Mouse (Mus musculus) midbrain, embryonic 16.5 days (tissue): ENCODE results near the gene Methig1. TPM values are rescaled to one million over a fixed set of nuclear protein-coding genes. Genes with fewer than 3 reads are reported as not detected.
"Not testable (repeated sequence)": the region's sequence is repeated elsewhere in the genome, so short reads cannot be mapped to it uniquely, and the experiment has no call there.

Experiments used
- ATAC-seq: fragments of 200-750 bp; cut with Nextera tagmentation; 2 replicates; pipeline ENCODE4 v1.8.0; 2017; ENCODE audit warnings: moderate TSS enrichment
- H3K27ac ChIP-seq: fragments of 300-500 bp; sonication (generic); 2 replicates; pipeline ENCODE4 v1.5.1; 2014; ENCODE audit warnings: mild to moderate bottlenecking, low read length, mixed read lengths
- H3K27me3 ChIP-seq: fragments of 300-500 bp; sonication (generic); 2 replicates; pipeline ENCODE4 v1.6.1; 2014; ENCODE audit warnings: low read depth, low read length, mixed read lengths; ENCODE audit not compliant: control insufficient read depth, insufficient read depth
- H3K36me3 ChIP-seq: fragments of 300-500 bp; sonication (generic); 2 replicates; pipeline ENCODE4 v1.6.1; 2014; ENCODE audit warnings: mild to moderate bottlenecking, low read length, moderate library complexity, mixed read lengths; ENCODE audit not compliant: control insufficient read depth, insufficient read depth
- H3K4me1 ChIP-seq: fragments of 300-500 bp; sonication (generic); 2 replicates; pipeline ENCODE4 v1.6.1; 2014; ENCODE audit warnings: mild to moderate bottlenecking, low read length, mixed read lengths; ENCODE audit not compliant: control insufficient read depth, insufficient read depth
- H3K4me2 ChIP-seq: fragments of 300-500 bp; sonication (generic); 2 replicates; pipeline ENCODE4 v1.6.1; 2014; ENCODE audit warnings: mild to moderate bottlenecking, low read length, mixed read lengths
- H3K4me3 ChIP-seq: fragments of 300-500 bp; sonication (generic); 2 replicates; pipeline ENCODE4 v1.5.1; 2014; ENCODE audit warnings: low read depth, mild to moderate bottlenecking, low read length, moderate library complexity, mixed read lengths
- H3K9ac ChIP-seq: fragments of 300-500 bp; sonication (generic); 2 replicates; pipeline ENCODE4 v1.6.1; 2014; ENCODE audit warnings: low read depth, low read length, mixed read lengths
- H3K9me3 ChIP-seq: fragments of 300-500 bp; sonication (generic); replicated peaks from 2 replicates; pipeline ENCODE4 v1.6.1; 2014; ENCODE audit warnings: mild to moderate bottlenecking, low read length, mixed read lengths; ENCODE audit not compliant: control insufficient read depth, poor library complexity, severe bottlenecking
- WGBS: fragments of 180-500 bp; shearing (Covaris S2); extraction: QIAGEN DNeasy Blood & Tissue Kit; methylation state at CpG from one replicate; pipeline ENCODE4 v1.1.7; 2014; 5-methylcytosine and 5-hydroxymethylcytosine counted together
- polyA plus RNA-seq: library from polyadenylated mRNA; unstranded; fragments of >200 nt; fragmentation: Nextera tagmentation; extraction: Ambion mirVana; gene quantifications from 2 replicates; pipeline ENCODE4 v1.2.1, GENCODE M21; 2015

Methig1 gene
- not detected in 2 replicates for polyA plus RNA-seq

DNA sequence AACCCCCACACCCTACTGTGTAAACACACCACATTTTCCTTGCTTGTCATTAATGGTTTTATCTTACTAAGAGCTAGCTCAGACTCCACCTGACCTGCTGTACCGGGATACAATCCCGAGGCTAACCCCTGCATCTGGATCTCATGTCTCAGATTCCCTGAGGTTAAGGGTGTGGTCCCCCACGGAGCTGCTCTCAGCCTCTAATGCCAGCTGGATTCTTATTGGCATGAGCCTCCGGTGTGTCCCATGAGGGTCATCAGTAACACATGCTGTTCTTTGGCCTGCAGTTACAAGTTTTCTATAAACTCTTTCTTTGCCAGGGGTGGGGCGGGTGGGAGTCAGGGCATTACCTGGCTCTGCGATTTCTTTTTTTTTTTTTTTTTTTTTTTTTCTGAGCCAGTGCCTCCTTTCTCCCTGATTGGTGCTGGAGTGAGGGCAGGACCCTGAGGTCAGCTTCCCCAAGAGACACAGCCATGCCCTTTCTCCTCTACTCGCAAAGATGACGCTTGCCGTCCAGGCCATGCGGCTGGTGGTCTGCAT, at the start of gene Methig1, which contains the start of gene Mettl7a2:
Methig1 (plus strand) TSS at position 439 of the 540 bp plus-strand sequence.
Mettl7a2 (plus strand) TSS at position 490 of the 540 bp plus-strand sequence.
- Histone ChIP-seq H3K4me3 (no peak within 1 kb of the TSS), H3K4me2 (no peak within 1 kb of the TSS), H3K27ac (no peak within 1 kb of the TSS), H3K36me3 (no peaks in the 10 kb centered on the region), H3K27me3 (no peaks in the 10 kb centered on the region), H3K4me1 (no peaks in the 10 kb centered on the region), H3K9me3 (no peaks in the 10 kb centered on the region), H3K9ac (no peak within 1 kb of the TSS)
- 89% methylated on average over 10 of the region's 10 CpGs for WGBS
- no peak for ATAC-seq

DNA sequence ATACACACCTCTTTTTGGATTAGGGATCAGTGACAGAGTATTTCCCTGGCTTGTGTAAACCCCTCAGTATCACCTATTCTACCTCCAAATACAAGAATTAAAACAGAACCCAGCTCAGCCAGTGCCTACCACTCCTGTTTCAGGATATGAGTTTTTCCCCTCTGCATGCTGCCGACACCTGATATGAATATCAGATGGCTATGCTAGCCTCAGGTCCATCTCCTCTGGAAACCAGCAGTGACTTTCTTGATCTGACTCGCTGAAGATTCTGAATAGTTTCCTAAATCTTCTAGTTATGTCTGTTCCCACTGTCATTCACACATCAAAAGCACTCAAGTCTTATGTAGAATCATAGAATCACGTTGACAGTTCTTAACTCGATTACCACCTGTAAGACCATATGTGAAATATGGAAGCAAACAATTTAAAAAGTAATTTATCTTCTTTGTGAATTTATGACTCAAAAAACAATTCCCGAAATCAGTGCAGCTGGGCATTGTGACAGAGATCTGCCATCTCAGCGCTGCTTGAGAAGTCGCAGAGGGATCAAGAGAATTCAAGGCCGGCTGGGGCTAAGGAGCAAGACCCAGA, 49.4 kb upstream of the Methig1 start:
- peak overlapping the region; percentile 53 for H3K4me3 ChIP-seq
- H3K27me3 ChIP-seq, result no peaks in the 10 kb centered on the region
- H3K9ac ChIP-seq, result no peak overlapping the region
- H3K36me3 ChIP-seq, result no peaks in the 10 kb centered on the region
- ATAC-seq, result no peak
- H3K9me3 ChIP-seq, result no peaks in the 10 kb centered on the region
- WGBS, result 46% methylated on average over 8 of the region's 8 CpGs
- H3K4me2 ChIP-seq, result peak overlapping the region; percentile 78
- H3K4me1 ChIP-seq, result peaks cover 8% of the 10 kb centered on the region
- H3K27ac ChIP-seq, result peak overlapping the region; percentile 89; the same call in 1 of the 2 replicates

DNA sequence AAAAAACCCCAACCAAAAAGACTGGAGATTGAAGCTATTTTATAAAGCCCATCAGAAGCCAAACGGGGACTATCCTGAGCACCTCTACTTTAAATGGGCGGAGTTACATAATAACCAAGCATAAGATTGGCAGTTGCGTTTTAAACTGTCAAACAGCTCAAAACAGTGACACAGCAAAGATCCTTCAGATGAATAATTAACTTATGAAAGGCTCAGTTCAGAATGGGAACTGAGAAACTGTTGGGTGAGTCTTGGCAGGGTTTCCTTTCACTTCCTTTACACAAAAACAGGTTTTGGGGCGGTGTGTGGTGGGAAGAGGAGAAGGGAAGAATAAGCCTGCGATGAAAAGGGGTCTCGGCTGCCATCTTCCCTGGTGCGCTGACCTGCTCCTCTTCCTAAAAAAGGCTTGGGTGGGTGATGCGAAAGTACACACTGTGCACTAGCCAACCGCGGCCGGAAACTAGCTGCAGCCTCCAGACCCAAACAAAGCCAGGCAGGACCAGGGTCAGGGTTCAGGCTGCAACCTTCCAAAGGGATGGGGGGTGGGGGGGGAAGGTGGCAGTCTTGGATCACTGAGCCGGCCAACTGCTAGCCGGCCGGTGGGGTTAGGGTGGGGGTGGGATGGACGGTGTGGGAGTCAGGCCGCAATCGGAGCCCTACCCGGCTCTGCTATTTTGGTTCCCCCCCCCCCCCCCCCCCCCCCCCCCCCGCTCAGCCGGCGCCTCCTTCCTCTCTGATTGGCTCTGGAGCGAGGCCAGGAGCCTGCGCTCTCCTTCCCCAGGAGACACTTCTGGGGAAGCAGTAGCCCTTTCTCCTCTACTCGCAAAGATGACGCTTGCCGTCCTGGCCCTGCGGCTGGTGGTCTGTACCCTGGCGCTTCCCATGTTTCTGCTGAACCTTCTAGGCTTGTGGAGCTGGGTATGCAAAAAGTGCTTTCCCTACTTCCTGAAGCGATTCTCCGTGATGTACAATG, 48.6 kb upstream of the Methig1 start, which contains the start of gene Mettl7a1:
Mettl7a1 (plus strand) TSS at position 122 of the 973 bp plus-strand sequence.
- H3K4me3 ChIP-seq, result peak within 1 kb of the TSS; percentile 53
- peak; percentile 81 for ATAC-seq
- peaks cover 8% of the 10 kb centered on the region for H3K4me1 ChIP-seq
- H3K4me2 ChIP-seq, result peak within 1 kb of the TSS; percentile 78
- peak within 1 kb of the TSS; percentile 89 for H3K27ac ChIP-seq
- 2% methylated on average over 21 of the region's 30 CpGs for WGBS
- H3K9ac ChIP-seq, result peak within 1 kb of the TSS; percentile 78
- H3K9me3 ChIP-seq, result no peaks in the 10 kb centered on the region
- no peaks in the 10 kb centered on the region for H3K27me3 ChIP-seq
- H3K36me3 ChIP-seq, result no peaks in the 10 kb centered on the region

DNA sequence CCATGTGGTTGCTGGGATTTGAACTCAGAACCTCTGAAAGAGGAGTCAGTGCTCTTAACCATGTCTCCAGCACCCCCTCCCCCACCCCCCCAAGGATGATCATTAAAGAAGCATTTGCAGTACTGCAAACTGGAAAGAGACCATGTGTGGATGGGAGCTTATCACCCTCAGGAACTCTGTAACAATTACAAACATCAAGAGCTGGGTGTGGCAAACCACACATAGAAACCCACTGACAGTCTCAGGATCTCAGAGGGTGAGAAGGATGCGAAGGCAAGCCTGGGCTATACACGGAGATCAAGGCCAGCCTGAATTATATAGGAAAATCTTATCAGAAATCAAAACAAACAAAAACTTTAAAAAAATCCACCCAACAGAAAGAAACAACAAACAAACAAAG, 46.7 kb upstream of the Methig1 start:
- Histone ChIP-seq H3K4me1 (peaks cover 8% of the 10 kb centered on the region), H3K36me3 (no peaks in the 10 kb centered on the region), H3K9me3 (no peaks in the 10 kb centered on the region), H3K4me3 (no peak overlapping the region), H3K4me2 (no peak overlapping the region), H3K9ac (no peak overlapping the region), H3K27me3 (no peaks in the 10 kb centered on the region), H3K27ac (no peak overlapping the region)
- ATAC-seq, result no peak
- WGBS, result 85% methylated on average over 2 of the region's 2 CpGs

DNA sequence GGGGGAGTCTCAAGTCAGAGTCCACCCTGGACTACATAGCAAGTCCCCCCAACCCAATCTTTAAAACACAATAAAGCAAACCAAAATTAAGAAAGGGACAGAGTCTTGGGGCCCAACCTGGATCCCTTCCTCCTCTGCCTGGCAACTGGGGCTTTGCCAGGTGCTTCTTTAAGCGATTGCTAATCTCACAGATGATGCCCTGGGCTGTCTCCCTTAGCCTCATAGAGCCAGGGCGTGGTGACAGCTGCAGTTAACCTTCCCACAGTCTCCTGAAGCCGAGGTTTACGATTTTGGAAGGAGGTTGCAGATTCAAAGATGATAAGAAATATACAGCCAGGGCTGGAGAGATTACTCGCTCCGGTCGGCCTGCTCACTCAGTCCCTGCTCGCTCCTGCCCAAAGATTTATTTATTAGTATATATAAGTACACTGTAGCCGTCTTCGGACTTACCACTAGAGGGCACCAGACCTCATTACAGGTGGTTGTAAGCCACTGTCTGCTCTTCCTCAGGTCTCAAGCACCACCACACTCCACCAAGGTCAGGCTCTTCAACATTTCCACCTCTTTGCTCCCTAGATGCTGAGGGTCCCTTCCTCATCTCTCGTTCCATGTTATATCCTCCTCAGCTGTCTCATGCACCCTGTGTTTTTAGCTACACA, 45.4 kb upstream of the Methig1 start:
- not testable (repeated sequence) for H3K36me3 ChIP-seq, H3K9ac ChIP-seq, ATAC-seq, H3K4me2 ChIP-seq, H3K4me3 ChIP-seq, H3K27ac ChIP-seq, H3K27me3 ChIP-seq, H3K9me3 ChIP-seq, H3K4me1 ChIP-seq
- 43% methylated on average over 11 of the region's 11 CpGs for WGBS

DNA sequence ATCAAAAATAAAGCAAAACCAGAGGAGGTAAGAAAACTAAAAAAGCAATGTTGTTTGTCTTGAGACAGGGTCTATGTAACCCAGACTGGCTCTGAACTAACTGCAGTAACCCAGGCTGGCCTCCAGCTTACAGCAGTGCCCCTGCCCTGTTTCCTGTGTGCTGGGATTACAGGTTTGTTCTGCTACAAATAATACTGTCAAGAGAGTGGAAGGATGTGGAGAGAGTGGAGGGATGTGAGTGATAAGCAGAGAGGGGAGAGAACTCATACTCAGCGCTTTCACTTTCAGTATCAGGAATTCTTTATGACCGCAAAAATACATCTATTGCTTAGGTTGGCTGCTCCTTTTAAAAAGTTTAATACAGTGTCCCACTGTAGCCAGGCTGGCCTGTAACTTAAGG, 40.6 kb upstream of the Methig1 start:
- no peaks in the 10 kb centered on the region for H3K9me3 ChIP-seq
- H3K4me3 ChIP-seq, result no peak overlapping the region
- no peaks in the 10 kb centered on the region for H3K4me1 ChIP-seq
- WGBS, result 100% methylated on average over 2 of the region's 2 CpGs
- H3K27ac ChIP-seq, result no peak overlapping the region
- ATAC-seq, result no peak
- no peak overlapping the region for H3K4me2 ChIP-seq
- H3K36me3 ChIP-seq, result no peaks in the 10 kb centered on the region
- no peaks in the 10 kb centered on the region for H3K27me3 ChIP-seq
- H3K9ac ChIP-seq, result no peak overlapping the region

DNA sequence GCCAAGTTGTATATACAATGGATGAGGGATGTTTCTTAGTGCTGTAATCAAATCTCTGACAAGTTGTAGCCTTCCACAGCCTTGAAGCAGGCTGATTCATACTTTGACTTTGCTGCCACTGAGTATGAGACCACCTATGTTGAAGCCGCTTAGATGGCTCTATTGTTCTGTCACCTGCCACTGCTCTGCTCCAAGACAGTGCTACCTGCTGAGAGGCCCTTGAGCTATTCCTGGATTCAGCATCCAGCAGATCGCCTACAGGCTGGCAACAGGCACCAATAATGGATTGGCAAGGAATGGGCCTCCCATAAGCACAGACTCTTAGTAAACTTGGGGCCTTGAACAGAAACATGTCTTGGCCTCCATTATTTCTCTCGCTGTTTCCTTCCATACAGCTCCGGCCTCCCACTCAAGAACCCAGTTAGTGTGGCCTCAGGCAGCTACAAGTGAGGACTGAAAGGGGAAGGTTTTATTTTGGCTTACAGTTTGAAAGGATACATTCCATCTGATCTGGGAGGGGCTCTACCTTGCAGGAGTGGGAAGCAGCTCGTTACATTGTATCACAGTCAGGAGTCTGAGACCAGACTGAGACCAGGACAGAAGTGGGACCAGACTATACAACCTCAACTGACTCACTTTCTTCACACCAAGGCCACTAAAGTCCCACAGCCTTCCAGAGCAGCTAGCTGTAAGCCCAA, 38.4 kb upstream of the Methig1 start:
- Histone ChIP-seq H3K4me2 (no peak overlapping the region), H3K9ac (no peak overlapping the region), H3K36me3 (no peaks in the 10 kb centered on the region), H3K27me3 (no peaks in the 10 kb centered on the region), H3K4me3 (no peak overlapping the region), H3K9me3 (no peaks in the 10 kb centered on the region), H3K27ac (no peak overlapping the region), H3K4me1 (no peaks in the 10 kb centered on the region)
- ATAC-seq, result no peak
- WGBS, result 90% methylated on average over 5 of the region's 5 CpGs

DNA sequence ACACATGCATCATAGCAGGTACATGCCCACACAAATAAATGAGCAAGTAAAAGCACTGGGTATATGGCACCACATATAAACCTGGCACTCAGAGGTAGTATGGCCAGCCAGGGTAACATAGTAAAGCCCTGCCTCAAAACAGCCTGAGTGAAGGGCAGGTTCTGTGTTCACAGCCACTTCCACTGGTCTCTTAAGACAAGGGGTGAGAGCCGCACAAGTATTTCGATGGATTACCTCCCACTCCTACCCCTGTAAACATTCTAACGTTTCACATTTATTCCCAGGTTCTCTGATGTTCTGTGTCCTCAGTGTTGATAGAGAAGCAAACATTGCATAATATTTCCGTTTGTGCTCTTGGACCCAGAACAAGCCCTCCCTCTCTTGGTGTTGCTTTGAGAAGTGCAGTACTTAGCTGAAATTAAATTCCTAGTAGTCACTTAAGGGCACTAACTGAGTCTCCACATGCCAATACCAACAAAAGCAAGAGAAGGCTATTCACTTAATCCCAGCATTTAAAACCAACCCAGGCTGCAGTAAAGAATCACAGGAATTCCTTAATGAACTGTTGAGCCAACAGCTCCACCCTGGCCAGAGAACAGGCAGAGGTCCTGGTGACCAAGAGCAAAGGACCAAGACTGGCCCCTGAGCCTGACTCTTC, 34.8 kb upstream of the Methig1 start:
- H3K9ac ChIP-seq, H3K27ac ChIP-seq, H3K4me2 ChIP-seq, H3K4me3 ChIP-seq, H3K27me3 ChIP-seq, ATAC-seq, H3K9me3 ChIP-seq, H3K4me1 ChIP-seq, H3K36me3 ChIP-seq: not testable (repeated sequence)
- WGBS, result 68% methylated on average over 4 of the region's 4 CpGs
